Mouse (Mus musculus): Measurements from ENCODE around the gene Lyz1. TPM values are rescaled to one million over a fixed set of nuclear protein-coding genes. Genes with fewer than 3 reads are reported as not detected.
"Not testable (repeated sequence)": the region's sequence is repeated elsewhere in the genome, so short reads cannot be mapped to it uniquely, and the experiment has no call there.

The Lyz1 gene
- total RNA-seq (2021) = under 1 TPM; 0.72 to 0.88 TPM
- long read RNA-seq, experiment 1 = 0 reads
- long read RNA-seq, experiment 2 = 0 reads

- no peak for DNase-seq (ENCODE audit: low spot score in 2 of 2)
These were observed at the start of gene Lyz1 for GRCm38 (mm10) chr10:117292671-117293070. Lyz1 (minus strand) TSS chr10:117292868.

- no peak for DNase-seq (ENCODE audit: low spot score in 2 of 2)
These were observed 49.7 kb upstream of the Lyz1 start for GRCm38 (mm10) chr10:117342406-117342805.

- no peak for DNase-seq (ENCODE audit: low spot score in 2 of 2)
These were observed 48.4 kb upstream of the Lyz1 start for GRCm38 (mm10) chr10:117341029-117341428.

GRCm38 (mm10) chr10:117339241-117339640 lies 46.6 kb upstream of the Lyz1 start:
- DNase-seq (ENCODE audit: low spot score in 2 of 2) = no peak

GRCm38 (mm10) chr10:117337946-117338345 lies 45.3 kb upstream of the Lyz1 start:
- DNase-seq (ENCODE audit: low spot score in 2 of 2) = no peak

- no peak for DNase-seq (ENCODE audit: low spot score in 2 of 2)
These were observed 43.0 kb upstream of the Lyz1 start for GRCm38 (mm10) chr10:117335649-117336048.

- DNase-seq (ENCODE audit: low spot score in 2 of 2) = no peak
These were observed 37.9 kb upstream of the Lyz1 start for GRCm38 (mm10) chr10:117330521-117330920.

- DNase-seq (ENCODE audit: low spot score in 2 of 2) = no peak
These were observed 31.1 kb upstream of the Lyz1 start for GRCm38 (mm10) chr10:117323782-117324181.

GRCm38 (mm10) chr10:117322630-117323029 lies 30.0 kb upstream of the Lyz1 start:
- no peak for DNase-seq (ENCODE audit: low spot score in 2 of 2)

- DNase-seq (ENCODE audit: low spot score in 2 of 2) = no peak
These were observed 27.9 kb upstream of the Lyz1 start for GRCm38 (mm10) chr10:117320571-117320981.

- DNase-seq (ENCODE audit: low spot score in 2 of 2) = no peak
These were observed 23.7 kb upstream of the Lyz1 start for GRCm38 (mm10) chr10:117316391-117316790.

- DNase-seq (ENCODE audit: low spot score in 2 of 2) = no peak
These were observed 20.5 kb upstream of the Lyz1 start for GRCm38 (mm10) chr10:117313133-117313532.

- DNase-seq (ENCODE audit: low spot score in 2 of 2) = no peak
These were observed 19.5 kb upstream of the Lyz1 start for GRCm38 (mm10) chr10:117312168-117312567.

GRCm38 (mm10) chr10:117304371-117304770 lies 11.7 kb upstream of the Lyz1 start:
- no peak for DNase-seq (ENCODE audit: low spot score in 2 of 2)

GRCm38 (mm10) chr10:117301688-117302087 lies 9.0 kb upstream of the Lyz1 start:
- DNase-seq (ENCODE audit: low spot score in 2 of 2) = no peak

- DNase-seq (ENCODE audit: low spot score in 2 of 2) = no peak
These were observed 7.3 kb upstream of the Lyz1 start for GRCm38 (mm10) chr10:117299901-117300520.

GRCm38 (mm10) chr10:117299106-117299505 lies 6.4 kb upstream of the Lyz1 start:
- DNase-seq (ENCODE audit: low spot score in 2 of 2) = no peak

GRCm38 (mm10) chr10:117298336-117298735 lies 5.7 kb upstream of the Lyz1 start:
- DNase-seq (ENCODE audit: low spot score in 2 of 2) = no peak

GRCm38 (mm10) chr10:117290936-117291335 lies 1.7 kb downstream of the Lyz1 start:
- DNase-seq (ENCODE audit: low spot score in 2 of 2) = not testable (repeated sequence)

- no peak for DNase-seq (ENCODE audit: low spot score in 2 of 2)
These were observed 2.4 kb downstream of the Lyz1 start for GRCm38 (mm10) chr10:117290046-117290870.

GRCm38 (mm10) chr10:117289034-117289505 lies 3.6 kb downstream of the Lyz1 start:
- not testable (repeated sequence) for DNase-seq (ENCODE audit: low spot score in 2 of 2)

All from layer of hippocampus, postnatal 14 days (tissue).